Mouse (Mus musculus) frontal cortex, postnatal 36 days (tissue): ENCODE measurements at regions not wholly inside any gene's neighbourhood (a gene's known extent, or its start where the extent isn't known, plus 50 kb on each side); places are given as distances from the start of the nearest gene placed in this dataset.
A peak's percentile ranks its signal among the peaks of the same experiment; 100 is the strongest.

Experiments used
- DNase-seq, 2 experiments: peaks; one replicate each; pipeline ENCODE4 v3.0.0; 2022; ENCODE audit warnings: low spot score in 2 of 2

DNA sequence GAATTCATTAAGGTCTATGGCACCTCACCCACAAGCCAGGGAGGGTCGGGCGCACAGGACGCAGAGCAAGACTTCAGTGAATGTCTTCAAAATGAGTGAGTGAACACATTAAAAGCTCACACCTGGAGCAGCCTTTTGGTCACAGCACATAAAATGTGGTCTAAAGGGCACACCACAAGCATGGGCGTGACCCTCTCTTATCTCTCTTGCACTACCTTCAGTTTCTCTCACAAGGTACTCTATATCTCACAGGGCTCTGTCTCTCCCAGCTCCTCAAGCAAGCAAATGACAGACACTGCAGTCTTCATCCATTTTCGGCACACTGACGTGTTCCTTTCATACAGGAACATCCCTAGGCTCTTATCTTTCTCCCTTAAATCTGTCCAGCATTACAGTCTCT lies 444.0 kb downstream of the Slc16a7 start:
- DNase-seq, result no peak

DNA sequence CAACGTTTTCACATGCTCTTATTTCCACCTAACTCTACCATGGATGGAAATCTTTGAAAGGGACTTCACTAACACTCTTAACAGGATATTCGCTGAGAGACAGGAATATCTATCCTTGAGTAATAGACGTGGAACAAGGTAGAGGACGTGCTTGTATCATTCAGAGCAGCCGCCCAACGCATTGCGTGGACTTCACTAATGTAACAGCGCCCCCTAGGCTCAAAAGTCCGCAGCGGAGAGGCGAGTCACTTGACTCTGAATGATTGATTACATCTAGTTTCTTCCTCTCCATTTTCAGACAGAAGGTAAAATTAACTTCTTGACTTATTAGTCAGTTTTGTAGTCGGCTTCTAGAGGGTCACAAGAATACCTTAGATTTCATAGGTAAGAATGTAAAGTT lies 447.1 kb downstream of the Slc16a7 start:
- no peak for DNase-seq

DNA sequence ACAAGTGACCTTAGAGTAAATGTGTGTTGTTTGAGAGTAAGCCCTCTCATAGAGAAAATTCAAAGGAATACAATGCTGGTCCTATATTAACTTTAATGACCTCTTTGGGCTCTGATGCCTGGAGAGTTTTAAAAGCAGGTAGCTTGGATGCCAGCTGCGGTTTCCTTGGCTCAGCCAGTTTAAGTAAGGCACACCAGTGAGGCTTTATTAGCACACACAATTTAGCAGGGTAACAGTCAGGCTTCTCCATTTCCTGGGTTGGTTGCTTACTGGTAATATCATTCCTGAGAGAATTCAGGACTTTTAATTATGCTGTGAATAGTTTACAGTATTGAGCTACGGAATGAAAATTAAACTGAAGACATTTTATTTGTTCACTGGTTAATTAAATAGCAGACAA lies 462.0 kb downstream of the Slc16a7 start:
- DNase-seq, result no peak

DNA sequence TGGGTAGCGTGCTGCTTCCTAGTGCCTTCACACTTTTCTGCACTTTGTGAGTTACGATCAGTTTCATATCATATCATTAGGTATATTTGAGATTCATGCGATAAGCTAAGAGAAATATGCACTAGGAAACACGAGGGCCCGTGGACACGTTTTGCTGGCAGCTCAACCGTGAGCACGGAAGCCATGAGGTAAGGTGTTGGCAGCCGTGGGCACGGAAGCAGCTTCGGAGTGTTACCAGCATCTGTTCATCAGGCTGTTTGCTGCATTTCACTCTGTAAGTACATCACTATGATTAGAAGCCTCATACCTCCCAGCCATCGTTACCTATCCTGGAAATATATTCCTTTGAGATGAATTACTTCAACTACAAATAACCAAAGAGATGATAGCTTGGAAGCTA lies 489.2 kb downstream of the Slc16a7 start:
- DNase-seq, result peak; percentile 19 to 38

DNA sequence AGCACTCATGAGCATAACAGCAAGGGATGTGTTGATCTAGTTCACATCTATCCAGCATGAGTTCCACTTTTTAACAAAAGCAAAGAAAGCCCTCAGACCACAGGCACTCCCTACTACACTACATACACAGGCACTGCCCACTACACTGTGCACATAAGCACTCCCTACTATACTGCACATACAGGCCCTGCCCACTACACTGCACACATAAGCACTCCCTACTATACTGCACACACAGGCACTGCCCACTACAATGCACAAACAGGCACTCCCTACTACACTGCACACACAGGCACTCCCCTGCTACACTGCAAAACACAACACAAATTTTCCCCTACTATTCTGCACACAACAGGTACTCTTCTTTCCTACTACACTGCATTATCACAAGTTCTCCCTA lies 510.7 kb downstream of the Slc16a7 start:
- no peak for DNase-seq

DNA sequence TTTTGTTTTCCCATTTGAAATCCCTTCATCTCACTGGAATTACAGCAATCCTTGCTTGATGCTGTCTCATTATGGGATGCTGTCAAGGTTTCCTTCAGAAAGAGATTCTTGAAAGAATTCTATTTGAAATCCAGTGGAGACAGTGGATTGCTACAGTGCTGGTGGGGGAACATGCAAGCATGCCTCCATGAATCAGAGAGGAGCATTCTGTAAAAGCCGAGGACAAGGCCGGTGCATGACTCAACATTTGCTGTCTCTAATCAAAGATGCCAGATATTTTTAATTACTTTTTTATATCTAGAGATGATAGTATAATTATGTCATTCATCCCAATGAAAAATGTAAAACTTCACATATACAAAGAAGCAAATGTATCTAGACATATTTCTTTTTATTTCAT lies 511.6 kb downstream of the Slc16a7 start:
- DNase-seq, result no peak

DNA sequence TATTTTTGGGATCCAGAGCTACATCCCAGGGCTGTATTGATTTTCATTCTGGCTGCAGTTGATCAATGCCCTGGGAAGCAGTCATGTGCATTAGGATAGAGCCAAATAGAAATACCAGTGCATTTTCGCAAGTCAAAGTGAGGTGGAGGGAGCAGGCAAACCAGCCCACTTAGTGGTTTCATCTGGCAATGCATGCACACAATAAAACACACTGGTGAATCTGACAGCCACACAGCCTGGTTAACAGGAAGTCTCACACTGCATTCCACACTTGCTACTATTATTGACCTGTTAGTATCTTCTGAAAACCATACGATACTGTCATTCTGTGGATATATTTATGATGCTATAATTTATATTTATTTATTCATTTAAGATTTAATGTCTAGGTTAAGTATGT lies 517.1 kb downstream of the Slc16a7 start:
- no peak for DNase-seq

DNA sequence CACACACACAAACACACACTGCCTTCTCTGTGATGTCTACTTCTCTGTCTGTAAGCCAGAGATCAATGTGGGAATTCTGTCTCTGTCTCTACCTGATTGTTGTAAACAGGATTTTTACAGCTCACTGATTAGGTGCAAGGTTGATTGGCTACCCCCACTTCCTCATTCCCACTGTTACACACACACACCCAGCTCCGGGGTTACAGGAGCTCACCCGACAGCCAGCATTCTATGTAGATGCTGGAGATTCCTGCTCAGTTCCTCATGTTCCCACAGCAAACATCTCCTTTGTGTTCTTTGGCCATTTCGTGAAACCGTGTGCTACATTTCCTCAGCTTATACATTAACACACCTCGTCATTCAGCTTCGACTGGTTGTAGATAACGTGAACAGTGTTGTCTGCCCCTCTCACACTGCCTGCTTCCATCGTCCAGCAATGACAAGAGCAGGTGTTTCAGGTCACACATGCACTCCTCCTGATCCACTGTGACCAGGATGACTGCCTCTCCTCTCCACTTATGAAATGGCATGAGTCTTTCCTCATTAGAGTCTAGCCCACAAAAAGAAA lies 546.6 kb downstream of the Slc16a7 start:
- no peak for DNase-seq

DNA sequence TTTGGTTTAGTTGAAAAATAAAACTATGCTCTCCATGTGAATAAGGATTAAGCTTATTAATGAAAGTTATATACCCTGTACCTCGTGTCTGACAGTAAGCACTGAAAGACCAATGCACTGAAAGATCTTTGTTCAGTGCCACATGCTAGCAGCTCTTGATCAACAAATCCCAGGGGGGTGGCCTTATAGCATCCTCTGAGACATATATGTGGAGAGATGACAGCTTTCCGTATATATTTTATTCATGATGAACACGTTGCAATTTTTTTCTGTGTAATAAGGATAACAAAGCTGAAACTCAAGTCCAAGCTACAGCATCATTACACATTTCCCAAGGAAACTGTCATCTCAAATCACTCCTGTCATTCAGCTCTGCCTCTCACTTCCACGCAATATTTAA lies 555.3 kb downstream of the Slc16a7 start:
- DNase-seq, result no peak

DNA sequence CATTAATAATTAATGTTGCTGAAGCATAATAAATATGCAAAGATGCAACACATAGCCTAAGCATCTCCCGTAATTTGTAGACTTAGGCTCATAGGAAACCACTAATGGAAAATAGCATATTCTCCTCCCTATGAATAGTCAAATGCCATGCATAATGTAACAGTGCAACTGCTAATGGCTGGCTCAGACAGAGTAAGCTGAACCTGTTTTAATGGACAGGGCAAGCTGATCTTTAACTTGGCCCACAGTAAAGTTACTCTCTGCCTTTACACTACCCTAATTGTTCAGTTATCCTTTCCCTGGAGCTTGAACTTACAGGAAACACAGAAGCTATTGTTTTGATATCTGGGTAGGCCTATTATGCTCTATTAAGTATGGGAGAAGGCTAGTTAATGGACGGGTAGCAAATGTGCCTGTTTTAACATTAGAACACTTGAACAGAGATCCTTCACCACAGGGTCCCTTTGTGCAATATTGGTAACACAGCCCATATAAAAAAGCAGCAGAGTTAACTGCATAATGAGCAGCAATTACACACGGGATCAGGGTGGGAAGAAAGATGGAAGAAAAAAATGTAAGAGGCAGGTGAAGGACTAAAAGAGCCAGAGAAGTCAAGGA lies 585.2 kb downstream of the Slc16a7 start:
- no peak for DNase-seq
